Mouse (Mus musculus) leukemia stem cell, adult 10-12 weeks (primary cell): ENCODE data around the gene Ugt2b1. TPM values are rescaled to one million over a fixed set of nuclear protein-coding genes. Genes with fewer than 3 reads are reported as not detected.

Experiments used
- polyA plus RNA-seq: library from polyadenylated mRNA; stranded (reverse); fragments of >175 nt; gene quantifications from 2 replicates; pipeline ENCODE4 v1.2.3, GENCODE M21; 2012; ENCODE audit warnings: low replicate concordance

Ugt2b1 gene
- not detected in 2 replicates for polyA plus RNA-seq

GRCm38 (mm10) chr5:86926426-86926825, at the start of gene Ugt2b1:
TSS of gene Ugt2b1 (minus strand) at chr5:86926530.

GRCm38 (mm10) chr5:86906758-86907157, 19.6 kb downstream of the Ugt2b1 start, which contains the start of gene Ugt2b34:
TSS of gene Ugt2b34 (minus strand) at chr5:86906937.

Other genes starting within 250 kb of the Ugt2b1 start
- not detected in 2 replicates for gene Tmprss11e, start 180.7 kb downstream of the Ugt2b1 start, polyA plus RNA-seq
- gene Ythdc1, start 122.3 kb downstream of the Ugt2b1 start, polyA plus RNA-seq: 13.9 and 15.4 TPM in 2 replicates
- not detected in 2 replicates for gene Ugt2b34, start 19.6 kb downstream of the Ugt2b1 start, polyA plus RNA-seq
- gene Ugt2b35, start 74.3 kb upstream of the Ugt2b1 start, polyA plus RNA-seq: not detected in 2 replicates
- not detected in 2 replicates for gene Ugt2b36, start 166.0 kb upstream of the Ugt2b1 start, polyA plus RNA-seq
- gene Ugt2b5, start 213.8 kb upstream of the Ugt2b1 start, polyA plus RNA-seq: not detected in 2 replicates